Mouse (Mus musculus) frontal cortex, adult 2 months (tissue): ENCODE measurements around the gene Yif1a. TPM values are rescaled to one million over a fixed set of nuclear protein-coding genes. Genes with fewer than 3 reads are reported as not detected.

Experiments
- DNase-seq, 2 experiments: peaks; one replicate each; pipeline ENCODE4 v3.0.0; 2022; ENCODE audit warnings: low spot score in 1 of 2; ENCODE audit errors: extremely low spot score in 1 of 2
- polyA plus RNA-seq: library from polyadenylated mRNA; depleted of rRNA; stranded (reverse); fragments of >200 nt; gene quantifications from 2 replicates; pipeline ENCODE4 v1.2.3, GENCODE M21; 2012; rRNA removed

The Yif1a gene
- 44.7 and 45.1 TPM in 2 replicates for polyA plus RNA-seq

DNA sequence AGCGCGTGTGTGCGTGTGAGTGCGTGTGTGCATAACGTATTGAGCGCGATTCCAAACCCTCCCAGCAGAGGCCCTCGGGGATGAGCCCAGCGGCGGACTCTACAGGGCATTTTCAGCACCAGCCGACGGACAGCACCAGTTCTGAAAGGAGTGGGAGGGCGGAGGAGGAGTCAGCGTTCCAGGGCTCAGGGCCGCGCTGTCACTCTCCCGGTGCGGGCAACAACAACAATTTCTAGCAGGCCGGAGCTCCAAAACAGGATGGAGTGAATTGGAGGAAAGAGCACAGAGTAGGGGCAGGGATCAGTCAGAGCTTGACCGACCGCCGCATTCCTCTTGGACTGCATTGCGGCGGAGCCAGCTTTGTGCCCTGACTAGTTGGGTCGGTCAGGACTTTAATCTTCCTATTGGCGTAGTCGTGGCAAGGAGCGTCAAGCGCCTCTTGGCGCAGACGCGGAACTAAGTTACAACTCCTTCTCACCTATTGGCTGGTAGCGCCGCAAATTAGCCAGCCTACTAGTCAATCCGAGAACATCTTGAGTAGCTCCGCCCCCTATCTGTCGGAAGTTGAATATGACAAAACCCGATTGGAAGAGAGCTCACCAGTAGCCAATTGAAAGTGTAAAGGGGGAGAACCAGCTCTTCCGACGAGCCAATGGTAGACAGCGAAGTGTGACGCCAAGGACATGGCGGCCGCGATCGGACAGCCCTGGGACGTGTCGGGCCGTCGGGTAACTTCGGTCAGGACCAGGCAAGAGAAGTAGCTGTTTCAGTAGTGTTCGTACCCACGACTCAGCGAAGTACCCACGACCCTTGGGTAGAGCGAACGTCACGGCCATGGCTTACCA, at the start of gene Yif1a:
TSS of gene Yif1a (plus strand) at position 655 of the 845 bp plus-strand sequence.
- peak; percentile 98 to 99 for DNase-seq

- peak; percentile 77 to 90 for DNase-seq
Observed at GRCm38 (mm10) chr19:5038709-5039156, 49.6 kb upstream of the Yif1a start, which contains the start of the genes B4gat1 and AC124502.3. Gene B4gat1, plus strand, starts transcription at chr19:5038826. Gene AC124502.3, plus strand, starts transcription at chr19:5038891.

DNA sequence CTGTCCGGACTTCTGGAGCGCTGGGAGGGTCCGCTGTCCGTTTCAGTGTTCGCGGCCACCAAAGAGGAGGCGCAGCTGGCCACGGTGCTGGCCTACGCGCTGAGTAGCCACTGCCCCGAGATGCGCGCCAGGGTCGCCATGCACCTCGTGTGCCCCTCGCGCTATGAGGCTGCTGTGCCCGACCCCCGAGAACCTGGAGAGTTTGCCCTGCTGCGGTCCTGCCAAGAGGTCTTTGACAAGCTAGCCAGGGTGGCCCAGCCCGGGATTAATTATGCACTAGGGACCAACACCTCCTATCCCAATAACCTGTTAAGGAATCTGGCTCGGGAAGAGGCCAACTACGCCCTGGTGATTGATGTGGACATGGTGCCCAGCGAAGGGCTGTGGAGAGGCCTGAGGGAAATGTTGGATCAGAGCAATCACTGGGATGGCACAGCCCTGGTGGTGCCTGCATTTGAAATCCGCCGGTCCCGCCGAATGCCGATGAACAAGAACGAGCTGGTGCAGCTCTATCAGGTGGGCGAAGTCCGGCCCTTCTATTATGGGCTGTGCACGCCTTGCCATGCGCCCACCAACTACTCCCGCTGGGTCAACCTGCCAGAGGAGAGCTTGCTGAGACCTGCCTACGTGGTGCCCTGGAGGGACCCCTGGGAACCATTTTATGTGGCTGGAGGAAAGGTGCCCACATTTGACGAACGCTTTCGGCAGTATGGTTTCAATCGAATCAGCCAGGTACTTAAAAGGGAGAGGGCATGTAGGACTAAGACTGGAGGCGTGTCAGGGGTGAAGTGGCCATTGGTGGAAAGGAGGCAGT, 48.8 kb upstream of the Yif1a start:
- no peak for DNase-seq

DNA sequence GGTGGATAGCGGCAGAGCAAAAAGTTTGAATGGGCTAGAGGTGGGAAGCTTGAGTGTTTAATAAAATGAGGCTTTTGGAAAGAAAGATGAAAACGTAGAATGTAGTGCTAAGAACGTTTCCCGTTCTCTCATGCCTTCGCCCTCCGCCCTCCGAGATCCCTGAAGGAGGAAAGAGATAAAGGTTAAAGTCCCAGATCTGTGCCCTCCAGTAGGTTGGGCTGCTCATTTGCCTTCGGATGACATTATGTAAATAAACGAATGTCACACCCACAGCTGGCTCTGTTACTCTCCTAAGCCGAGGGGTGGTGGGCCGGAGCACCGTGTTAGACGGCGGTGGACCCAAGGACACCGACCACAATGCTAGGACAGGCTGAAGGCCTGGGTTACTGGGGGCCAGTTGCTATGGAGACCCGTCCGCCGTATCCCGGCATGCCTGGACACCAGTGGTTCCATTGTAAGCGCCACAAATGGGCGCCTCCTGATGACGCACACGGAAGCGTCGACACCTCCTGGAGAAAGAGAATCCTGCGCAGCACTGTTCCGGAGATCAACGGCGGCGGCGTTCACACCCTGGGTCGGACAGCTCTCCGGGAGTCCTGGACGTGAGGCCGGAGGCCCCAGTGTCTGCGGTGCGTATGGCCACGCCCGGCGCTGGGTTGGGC, 47.3 kb upstream of the Yif1a start, which contains the start of gene Brms1:
TSS of gene Brms1 (plus strand) at position 493 of the 662 bp plus-strand sequence.
- DNase-seq = peak; percentile 91 to 94

- DNase-seq = no peak
Observed at GRCm38 (mm10) chr19:5041588-5041987, 46.8 kb upstream of the Yif1a start.

DNA sequence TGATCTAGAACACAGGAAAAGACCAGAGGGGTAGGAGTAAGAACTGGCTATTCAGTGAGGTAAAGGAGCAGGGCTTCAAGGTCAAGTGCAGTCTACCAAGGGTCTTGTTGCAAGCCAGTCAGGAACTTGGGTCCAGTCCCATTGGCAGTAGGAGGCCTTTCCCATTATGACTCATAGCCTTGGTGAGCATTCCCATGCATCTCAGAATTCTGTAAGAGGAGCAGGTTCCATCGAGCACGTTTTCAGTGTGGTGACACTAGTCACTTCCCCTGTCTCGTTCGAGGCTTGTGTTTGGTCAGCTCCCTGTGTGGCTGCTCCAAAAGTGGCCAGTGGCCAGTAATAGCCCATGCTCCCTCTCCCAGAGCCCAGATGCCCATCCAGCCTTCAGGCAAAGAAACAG, 42.8 kb upstream of the Yif1a start:
- DNase-seq = no peak

DNA sequence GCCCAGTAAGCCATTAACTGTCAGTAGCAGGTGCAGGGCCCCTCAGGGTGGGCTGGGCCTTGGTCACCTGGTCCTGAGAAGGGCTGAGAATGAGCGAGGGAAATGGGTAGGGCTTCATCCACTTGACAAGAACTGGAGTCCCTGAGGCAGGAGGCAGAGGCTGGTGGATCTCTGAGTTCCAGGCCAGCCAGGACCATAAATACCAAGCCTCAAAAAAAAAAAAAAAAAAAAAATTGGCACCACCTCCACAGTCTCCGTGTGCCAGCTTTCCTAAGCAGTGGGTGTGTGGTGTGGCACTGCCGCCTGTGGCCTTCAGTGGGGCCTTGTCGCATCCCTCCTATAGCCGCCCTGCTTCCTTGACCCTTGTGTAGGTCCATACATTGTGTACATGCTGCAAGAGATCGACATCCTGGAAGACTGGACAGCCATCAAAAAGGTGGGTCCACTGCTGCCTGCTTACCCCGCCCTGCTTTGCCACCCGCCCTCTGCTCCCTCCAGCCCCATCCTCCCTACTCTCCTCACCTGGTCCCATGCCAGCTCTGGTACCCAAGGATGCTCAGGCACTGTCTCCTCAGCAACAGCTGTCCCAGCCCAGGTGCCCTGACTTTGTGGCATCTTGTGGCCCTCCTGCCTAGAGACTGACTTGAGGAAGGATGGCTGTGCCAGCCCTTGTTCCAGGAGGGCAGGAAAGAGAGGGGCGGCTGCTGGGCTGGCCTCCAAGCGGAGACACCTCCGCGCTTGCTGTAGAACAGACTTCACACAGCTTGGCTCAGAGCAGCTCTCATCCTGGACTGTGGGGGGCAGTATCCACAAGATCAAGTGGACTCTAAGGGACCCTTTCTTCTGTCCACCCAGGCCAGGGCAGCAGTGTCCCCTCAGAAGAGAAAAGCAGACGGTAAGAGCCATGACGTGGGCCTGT, 39.9 kb upstream of the Yif1a start:
- DNase-seq = peak in 1 of 2 experiments; percentile 83

DNA sequence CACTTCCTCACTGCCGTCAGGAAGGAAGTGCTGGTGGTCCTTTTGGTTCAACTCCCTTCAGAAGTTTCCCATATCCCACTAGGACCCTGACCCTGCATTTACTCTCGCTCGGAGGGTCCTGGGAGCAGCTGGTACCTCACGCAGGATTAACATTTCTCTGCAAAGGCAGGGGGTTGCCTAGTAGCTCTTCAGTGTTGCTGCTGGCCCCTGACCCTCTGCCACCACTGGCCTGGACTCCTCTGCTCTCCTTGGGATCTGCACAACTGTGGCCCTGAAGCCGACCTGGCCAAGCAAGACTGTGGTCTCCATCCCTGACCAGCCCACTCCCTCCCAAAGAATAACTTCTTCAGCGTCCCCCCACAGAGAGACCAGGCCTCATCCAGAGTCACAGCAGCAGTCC, 39.0 kb upstream of the Yif1a start:
- DNase-seq = no peak

DNA sequence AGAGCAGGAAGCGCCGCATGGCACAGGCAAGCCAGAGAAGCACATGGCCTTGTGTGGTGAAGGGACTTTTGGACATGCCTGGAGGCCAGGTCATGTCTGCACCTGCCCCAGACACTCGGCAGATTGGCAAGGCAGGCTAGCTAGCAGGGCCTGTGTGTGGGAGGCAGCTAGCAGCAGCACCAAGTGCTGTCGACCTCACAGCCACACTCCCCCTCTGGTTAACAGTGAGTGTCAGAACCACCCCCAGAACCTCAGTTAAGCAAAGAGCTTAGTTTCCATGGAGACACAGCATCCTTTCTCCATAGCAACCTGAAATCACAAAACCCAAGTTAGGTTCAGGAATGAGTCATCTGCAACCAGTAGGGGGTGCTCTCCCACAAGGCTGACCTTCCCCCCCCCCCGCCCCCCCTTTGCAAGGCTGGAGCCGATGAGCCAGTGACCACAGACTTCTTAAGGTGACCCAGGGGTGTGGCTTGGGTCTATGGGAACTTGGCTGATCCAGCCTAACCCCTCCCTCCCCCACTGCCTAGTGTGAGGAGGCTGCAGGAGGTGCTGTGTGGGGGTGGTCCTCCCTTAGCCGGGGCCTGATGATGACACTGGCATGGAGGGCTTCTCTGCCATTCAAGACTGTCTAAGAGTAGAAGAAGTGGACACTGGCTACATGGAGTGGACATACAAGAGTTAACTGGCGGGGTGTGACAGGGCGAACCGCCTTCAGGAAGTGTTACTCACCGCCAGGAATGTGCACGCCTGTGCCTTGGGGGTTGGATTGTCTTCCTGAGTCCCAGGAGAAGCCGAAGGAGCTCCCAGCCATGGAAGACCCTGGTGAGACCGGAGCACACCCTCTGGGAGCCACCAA, 38.1 kb upstream of the Yif1a start, which contains the start of gene Rin1:
TSS of gene Rin1 (plus strand) at position 435 of the 859 bp plus-strand sequence.
- peak; percentile 84 to 88 for DNase-seq

DNA sequence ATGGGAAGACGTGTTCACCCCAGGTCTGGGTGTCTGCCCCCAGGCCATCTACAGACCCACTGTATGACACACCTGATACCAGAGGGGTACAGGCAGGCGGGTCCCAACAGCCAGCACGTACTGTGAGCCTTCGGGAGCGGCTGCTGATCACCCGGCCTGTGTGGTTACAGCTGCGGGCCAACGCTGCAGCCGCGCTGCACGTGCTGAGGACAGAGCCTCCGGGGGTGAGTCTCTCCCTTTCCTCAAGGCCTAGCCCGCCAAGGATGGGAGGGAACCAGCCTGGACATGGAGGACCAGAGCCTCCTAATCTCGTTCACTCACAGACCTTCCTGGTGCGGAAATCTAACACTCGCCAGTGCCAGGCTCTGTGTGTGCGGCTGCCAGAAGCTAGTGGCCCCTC, 37.3 kb upstream of the Yif1a start:
- DNase-seq = no peak

GRCm38 (mm10) chr19:5051515-5051914, 36.8 kb upstream of the Yif1a start:
- DNase-seq = no peak

- peak in 1 of 2 experiments; percentile 73 for DNase-seq
Observed at GRCm38 (mm10) chr19:5052166-5052822, 36.0 kb upstream of the Yif1a start.

DNA sequence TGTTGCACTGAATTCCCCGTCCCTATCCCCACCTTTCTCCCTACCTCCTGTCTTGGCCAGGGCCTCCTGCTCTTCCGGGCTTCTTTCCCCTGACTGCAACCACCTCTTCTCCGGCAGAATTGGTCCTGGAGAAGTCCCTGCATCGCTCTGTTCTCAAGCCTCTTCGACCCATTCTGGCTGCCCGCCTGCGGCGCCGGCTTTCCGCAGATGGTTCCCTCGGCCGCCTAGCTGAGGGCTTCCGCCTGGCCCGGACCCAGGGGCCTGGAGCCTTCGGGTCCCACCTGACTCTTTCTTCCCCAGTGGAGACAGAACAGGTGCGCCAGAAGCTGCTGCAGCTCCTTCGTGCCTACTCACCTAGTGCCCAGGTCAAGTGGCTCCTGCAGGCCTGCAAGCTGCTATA, 35.5 kb upstream of the Yif1a start:
- DNase-seq = no peak

DNA sequence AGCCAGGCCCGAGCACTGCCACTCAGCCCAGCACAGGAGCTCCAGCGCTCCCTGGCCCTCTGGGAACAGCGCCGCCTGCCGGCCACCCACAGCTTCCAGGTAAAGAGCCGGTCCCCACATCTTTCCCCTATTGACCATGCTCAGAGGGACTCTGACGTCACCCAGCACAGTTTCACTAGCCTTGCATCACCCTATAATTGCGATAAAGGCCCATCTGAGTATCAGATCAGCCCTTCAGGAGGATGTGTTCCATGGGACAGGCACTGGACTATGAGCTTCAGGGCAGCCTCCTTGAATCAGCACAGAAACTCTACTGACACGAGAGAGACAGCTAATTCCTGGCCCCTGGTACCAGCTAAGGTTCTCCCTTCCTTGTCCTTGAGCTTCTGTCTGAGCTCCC, 34.4 kb upstream of the Yif1a start:
- no peak for DNase-seq

GRCm38 (mm10) chr19:5056251-5056650, 32.1 kb upstream of the Yif1a start:
- no peak for DNase-seq

DNA sequence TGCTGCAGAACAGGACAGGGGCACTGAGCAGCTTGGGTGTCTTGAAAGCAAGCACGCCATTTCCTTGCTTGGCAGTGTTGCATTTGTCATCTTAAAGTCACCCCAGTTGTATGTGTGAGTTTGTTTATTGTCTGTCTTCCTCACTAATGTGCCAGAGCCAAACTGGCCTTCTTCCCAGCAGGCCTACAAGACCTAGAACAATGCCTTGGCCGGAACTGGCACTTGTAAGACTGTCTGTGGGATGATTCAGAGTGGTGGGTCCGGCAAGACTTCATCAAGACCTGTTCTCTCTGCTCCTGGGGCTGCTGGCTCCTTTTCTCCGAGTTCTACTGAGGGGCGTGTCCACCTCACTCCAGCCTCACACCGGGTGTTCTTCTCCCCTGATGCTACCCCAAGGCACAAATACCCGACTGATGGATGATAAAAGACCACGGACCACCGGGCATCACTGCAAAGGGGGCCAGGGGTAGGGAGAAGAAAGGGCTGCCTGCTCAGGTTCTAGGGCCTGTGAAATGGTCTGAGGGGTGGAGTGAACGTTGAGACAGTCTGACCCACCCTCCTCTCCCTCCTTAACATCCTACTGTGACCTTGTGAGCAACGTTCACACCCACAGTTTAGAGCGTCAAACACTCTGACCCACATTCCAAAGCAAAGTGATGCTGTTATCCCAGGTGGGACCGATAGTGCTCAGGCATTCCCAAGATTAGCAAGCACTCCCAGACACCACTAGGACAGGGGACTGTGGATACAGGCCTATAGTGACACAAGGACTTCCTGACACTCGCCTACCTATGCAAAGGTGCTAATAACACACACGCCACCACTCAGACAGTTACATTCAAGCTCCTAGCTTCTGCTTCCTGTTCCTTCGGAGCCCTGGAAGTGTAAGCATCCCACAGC, 30.2 kb upstream of the Yif1a start:
- no peak for DNase-seq
